Mouse (Mus musculus): Measurements from ENCODE around the gene Rhox3a2. TPM values are rescaled to one million over a fixed set of nuclear protein-coding genes. Genes with fewer than 3 reads are reported as not detected.
"Not testable (repeated sequence)": the region's sequence is repeated elsewhere in the genome, so short reads cannot be mapped to it uniquely, and the experiment has no call there.

Rhox3a2 gene
- not detected in 2 replicates for total RNA-seq (2014; rRNA removed)
- polyA plus RNA-seq (2015; fragmentation: Nextera tagmentation; extraction: Ambion mirVana): not detected in 2 replicates

- not testable (repeated sequence) for DNase-seq (ENCODE audit: low spot score); H3K4me2 ChIP-seq (ENCODE audit: low read depth, low read length); ATAC-seq; H3K36me3 ChIP-seq (ENCODE audit: insufficient read depth, low read length); H3K4me3 ChIP-seq (ENCODE audit: low read length); H3K9me3 ChIP-seq (ENCODE audit: low read length); H3K9ac ChIP-seq (replicated peaks; ENCODE audit: low read length); H3K4me1 ChIP-seq (ENCODE audit: insufficient read depth, low read length); H3K27me3 ChIP-seq (ENCODE audit: insufficient read depth, low read length); H3K27ac ChIP-seq
- no CpG with 5 or more reads among the region's 1 CpGs for WGBS
Measured at GRCm38 (mm10) chrX:37379728-37380127, at the start of gene Rhox3a2. Gene Rhox3a2 (plus strand): TSS chrX:37380028.

GRCm38 (mm10) chrX:37390548-37390947, 10.7 kb downstream of the Rhox3a2 start, which contains the start of gene Rhox4a2:
Gene Rhox4a2 (plus strand): TSS chrX:37390848.
- H3K4me1 ChIP-seq (ENCODE audit: insufficient read depth, low read length); H3K36me3 ChIP-seq (ENCODE audit: insufficient read depth, low read length); H3K27ac ChIP-seq; H3K9ac ChIP-seq (replicated peaks; ENCODE audit: low read length); H3K9me3 ChIP-seq (ENCODE audit: low read length); ATAC-seq; H3K4me2 ChIP-seq (ENCODE audit: low read depth, low read length); DNase-seq (ENCODE audit: low spot score); H3K27me3 ChIP-seq (ENCODE audit: insufficient read depth, low read length); H3K4me3 ChIP-seq (ENCODE audit: low read length): not testable (repeated sequence)
- WGBS: 91% methylated on average over 8 of the region's 16 CpGs

- H3K4me3 ChIP-seq (ENCODE audit: low read length); ATAC-seq; H3K27ac ChIP-seq; H3K4me1 ChIP-seq (ENCODE audit: insufficient read depth, low read length); H3K4me2 ChIP-seq (ENCODE audit: low read depth, low read length); H3K9me3 ChIP-seq (ENCODE audit: low read length); H3K36me3 ChIP-seq (ENCODE audit: insufficient read depth, low read length); DNase-seq (ENCODE audit: low spot score); H3K9ac ChIP-seq (replicated peaks; ENCODE audit: low read length); H3K27me3 ChIP-seq (ENCODE audit: insufficient read depth, low read length): not testable (repeated sequence)
- WGBS: no CpG with 5 or more reads among the region's 9 CpGs
Measured at GRCm38 (mm10) chrX:37411767-37412166, 31.9 kb downstream of the Rhox3a2 start, which contains the start of gene Rhox2b. Gene Rhox2b (plus strand): TSS chrX:37412067.

GRCm38 (mm10) chrX:37432194-37432593, 52.4 kb downstream of the Rhox3a2 start, which contains the start of gene Rhox4b:
Gene Rhox4b (plus strand): TSS chrX:37432494.
- not testable (repeated sequence) for H3K9ac ChIP-seq (replicated peaks; ENCODE audit: low read length); H3K36me3 ChIP-seq (ENCODE audit: insufficient read depth, low read length); H3K4me1 ChIP-seq (ENCODE audit: insufficient read depth, low read length); H3K27me3 ChIP-seq (ENCODE audit: insufficient read depth, low read length); H3K27ac ChIP-seq; H3K4me2 ChIP-seq (ENCODE audit: low read depth, low read length); H3K4me3 ChIP-seq (ENCODE audit: low read length); H3K9me3 ChIP-seq (ENCODE audit: low read length); ATAC-seq; DNase-seq (ENCODE audit: low spot score)
- 91% methylated on average over 14 of the region's 15 CpGs for WGBS

Other genes starting within 250 kb of the Rhox3a2 start
- not detected in 2 replicates for gene Akap14, start 211.2 kb upstream of the Rhox3a2 start, total RNA-seq (2014; rRNA removed)
- gene Akap14, start 211.2 kb upstream of the Rhox3a2 start, polyA plus RNA-seq (2015; fragmentation: Nextera tagmentation; extraction: Ambion mirVana): 0.23 and 0.44 TPM in 2 replicates
- gene Ndufa1, start 188.9 kb upstream of the Rhox3a2 start, total RNA-seq (2014; rRNA removed): 126 and 135 TPM in 2 replicates
- 905 and 915 TPM in 2 replicates for gene Ndufa1, start 188.9 kb upstream of the Rhox3a2 start, polyA plus RNA-seq (2015; fragmentation: Nextera tagmentation; extraction: Ambion mirVana)
- gene Rnf113a1, start 188.8 kb upstream of the Rhox3a2 start, total RNA-seq (2014; rRNA removed): 7.3 and 7.6 TPM in 2 replicates
- 27.3 and 27.9 TPM in 2 replicates for gene Rnf113a1, start 188.8 kb upstream of the Rhox3a2 start, polyA plus RNA-seq (2015; fragmentation: Nextera tagmentation; extraction: Ambion mirVana)
- gene Gm9, start 169.0 kb upstream of the Rhox3a2 start, total RNA-seq (2014; rRNA removed): not detected in 2 replicates
- not detected in 2 replicates for gene Gm9, start 169.0 kb upstream of the Rhox3a2 start, polyA plus RNA-seq (2015; fragmentation: Nextera tagmentation; extraction: Ambion mirVana)
- not detected in 2 replicates for gene Rhox1, start 157.8 kb upstream of the Rhox3a2 start, total RNA-seq (2014; rRNA removed)
- not detected in 2 replicates for gene Rhox1, start 157.8 kb upstream of the Rhox3a2 start, polyA plus RNA-seq (2015; fragmentation: Nextera tagmentation; extraction: Ambion mirVana)
- gene Rhox2a, start 135.1 kb upstream of the Rhox3a2 start, total RNA-seq (2014; rRNA removed): not detected in 2 replicates
- not detected in 2 replicates for gene Rhox2a, start 135.1 kb upstream of the Rhox3a2 start, polyA plus RNA-seq (2015; fragmentation: Nextera tagmentation; extraction: Ambion mirVana)
- not detected in 2 replicates for gene Rhox3a, start 130.1 kb upstream of the Rhox3a2 start, total RNA-seq (2014; rRNA removed)
- gene Rhox3a, start 130.1 kb upstream of the Rhox3a2 start, polyA plus RNA-seq (2015; fragmentation: Nextera tagmentation; extraction: Ambion mirVana): not detected in 2 replicates
- gene Rhox4a, start 114.7 kb upstream of the Rhox3a2 start, total RNA-seq (2014; rRNA removed): not detected in 2 replicates
- gene Rhox4a, start 114.7 kb upstream of the Rhox3a2 start, polyA plus RNA-seq (2015; fragmentation: Nextera tagmentation; extraction: Ambion mirVana): not detected in 2 replicates
- not detected in 2 replicates for gene Rhox4a2, start 10.8 kb downstream of the Rhox3a2 start, total RNA-seq (2014; rRNA removed)
- gene Rhox4a2, start 10.8 kb downstream of the Rhox3a2 start, polyA plus RNA-seq (2015; fragmentation: Nextera tagmentation; extraction: Ambion mirVana): not detected in 2 replicates
- 0.47 TPM in 1 of 2 replicates, not detected in the other for gene Rhox2b, start 32.0 kb downstream of the Rhox3a2 start, total RNA-seq (2014; rRNA removed)
- gene Rhox2b, start 32.0 kb downstream of the Rhox3a2 start, polyA plus RNA-seq (2015; fragmentation: Nextera tagmentation; extraction: Ambion mirVana): not detected in 2 replicates
- not detected in 2 replicates for gene Rhox4b, start 52.5 kb downstream of the Rhox3a2 start, total RNA-seq (2014; rRNA removed)
- gene Rhox4b, start 52.5 kb downstream of the Rhox3a2 start, polyA plus RNA-seq (2015; fragmentation: Nextera tagmentation; extraction: Ambion mirVana): not detected in 2 replicates
- not detected in 2 replicates for gene Rhox2c, start 73.7 kb downstream of the Rhox3a2 start, total RNA-seq (2014; rRNA removed)
- gene Rhox2c, start 73.7 kb downstream of the Rhox3a2 start, polyA plus RNA-seq (2015; fragmentation: Nextera tagmentation; extraction: Ambion mirVana): not detected in 2 replicates
- gene Rhox3c, start 78.6 kb downstream of the Rhox3a2 start, total RNA-seq (2014; rRNA removed): not detected in 2 replicates
- gene Rhox3c, start 78.6 kb downstream of the Rhox3a2 start, polyA plus RNA-seq (2015; fragmentation: Nextera tagmentation; extraction: Ambion mirVana): not detected in 2 replicates
- not detected in 2 replicates for gene Rhox4c, start 100.3 kb downstream of the Rhox3a2 start, total RNA-seq (2014; rRNA removed)
- gene Rhox4c, start 100.3 kb downstream of the Rhox3a2 start, polyA plus RNA-seq (2015; fragmentation: Nextera tagmentation; extraction: Ambion mirVana): not detected in 2 replicates
- gene Rhox2d, start 113.4 kb downstream of the Rhox3a2 start, total RNA-seq (2014; rRNA removed): not detected in 2 replicates
- gene Rhox2d, start 113.4 kb downstream of the Rhox3a2 start, polyA plus RNA-seq (2015; fragmentation: Nextera tagmentation; extraction: Ambion mirVana): not detected in 2 replicates
- not detected in 2 replicates for gene Rhox4d, start 134.3 kb downstream of the Rhox3a2 start, total RNA-seq (2014; rRNA removed)
- not detected in 2 replicates for gene Rhox4d, start 134.3 kb downstream of the Rhox3a2 start, polyA plus RNA-seq (2015; fragmentation: Nextera tagmentation; extraction: Ambion mirVana)
- 0.47 TPM in 1 of 2 replicates, not detected in the other for gene Rhox2e, start 150.4 kb downstream of the Rhox3a2 start, total RNA-seq (2014; rRNA removed)
- not detected in 2 replicates for gene Rhox2e, start 150.4 kb downstream of the Rhox3a2 start, polyA plus RNA-seq (2015; fragmentation: Nextera tagmentation; extraction: Ambion mirVana)
- not detected in 2 replicates for gene Rhox3e, start 162.0 kb downstream of the Rhox3a2 start, total RNA-seq (2014; rRNA removed)
- gene Rhox3e, start 162.0 kb downstream of the Rhox3a2 start, polyA plus RNA-seq (2015; fragmentation: Nextera tagmentation; extraction: Ambion mirVana): not detected in 2 replicates
- gene Rhox4e, start 177.4 kb downstream of the Rhox3a2 start, total RNA-seq (2014; rRNA removed): not detected in 2 replicates
- not detected in 2 replicates for gene Rhox4e, start 177.4 kb downstream of the Rhox3a2 start, polyA plus RNA-seq (2015; fragmentation: Nextera tagmentation; extraction: Ambion mirVana)
- gene Rhox2f, start 191.4 kb downstream of the Rhox3a2 start, total RNA-seq (2014; rRNA removed): not detected in 2 replicates
- not detected in 2 replicates for gene Rhox2f, start 191.4 kb downstream of the Rhox3a2 start, polyA plus RNA-seq (2015; fragmentation: Nextera tagmentation; extraction: Ambion mirVana)
- gene Rhox3f, start 201.0 kb downstream of the Rhox3a2 start, total RNA-seq (2014; rRNA removed): not detected in 2 replicates
- not detected in 2 replicates for gene Rhox3f, start 201.0 kb downstream of the Rhox3a2 start, polyA plus RNA-seq (2015; fragmentation: Nextera tagmentation; extraction: Ambion mirVana)
- not detected in 2 replicates for gene Rhox4f, start 227.7 kb downstream of the Rhox3a2 start, total RNA-seq (2014; rRNA removed)
- gene Rhox4f, start 227.7 kb downstream of the Rhox3a2 start, polyA plus RNA-seq (2015; fragmentation: Nextera tagmentation; extraction: Ambion mirVana): not detected in 2 replicates
- not detected in 2 replicates for gene Rhox3g, start 248.6 kb downstream of the Rhox3a2 start, total RNA-seq (2014; rRNA removed)
- gene Rhox3g, start 248.6 kb downstream of the Rhox3a2 start, polyA plus RNA-seq (2015; fragmentation: Nextera tagmentation; extraction: Ambion mirVana): not detected in 2 replicates